Mouse (Mus musculus) erythroid progenitor cell, adult 5-6 weeks (primary cell): ENCODE data around the gene Try5. TPM values are rescaled to one million over a fixed set of nuclear protein-coding genes. Genes with fewer than 3 reads are reported as not detected.
"Not testable (repeated sequence)": the region's sequence is repeated elsewhere in the genome, so short reads cannot be mapped to it uniquely, and the experiment has no call there.

ENCODE experiments used
- ATAC-seq: replicated peaks from 2 replicates; pipeline ENCODE4 v1.8.0; 2016; ENCODE audit warnings: moderate number of reproducible peaks, mild to moderate bottlenecking, moderate TSS enrichment, inconsistent platforms; ENCODE audit not compliant: poor library complexity, low FRiP score, severe bottlenecking
- total RNA-seq, 2 experiments: library from RNA; stranded (forward) in 1 of 2; stranded (reverse) in 1 of 2; fragments of 150-400 nt in 1 of 2; fragments of 186-747, 209-891 nt in 1 of 2; gene quantifications; 2 replicates each; pipeline versions ENCODE4 v1.2.3 to v1.2.4; 2015 to 2017; ENCODE audit warnings: low replicate concordance in 2 of 2

The Try5 gene
- total RNA-seq (2015; ENCODE audit: low replicate concordance) (not detected in 2 replicates), total RNA-seq (2017; ENCODE audit: low replicate concordance) (not detected in 2 replicates)

DNA sequence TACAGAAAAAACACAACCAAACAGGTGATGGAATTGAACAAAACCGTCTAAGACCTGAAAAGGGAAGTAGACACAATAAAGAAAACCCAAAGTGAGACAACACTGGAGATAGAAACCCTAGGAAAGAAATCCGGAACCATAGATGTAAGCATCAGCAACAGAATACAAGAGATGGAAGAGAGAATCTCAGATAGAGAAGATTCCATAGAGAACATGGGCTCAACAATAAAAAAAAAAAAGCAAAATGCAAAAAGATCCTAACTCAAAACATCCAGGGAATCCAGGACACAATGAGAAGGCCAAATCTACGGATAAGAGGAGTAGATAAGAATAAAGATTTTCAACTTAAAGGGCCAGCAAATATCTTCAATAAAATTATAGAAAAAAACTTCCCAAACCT is at the start of gene Try5:
Gene Try5 (minus strand): TSS at position 101 of the 400 bp plus-strand sequence.
- ATAC-seq, result not testable (repeated sequence)

DNA sequence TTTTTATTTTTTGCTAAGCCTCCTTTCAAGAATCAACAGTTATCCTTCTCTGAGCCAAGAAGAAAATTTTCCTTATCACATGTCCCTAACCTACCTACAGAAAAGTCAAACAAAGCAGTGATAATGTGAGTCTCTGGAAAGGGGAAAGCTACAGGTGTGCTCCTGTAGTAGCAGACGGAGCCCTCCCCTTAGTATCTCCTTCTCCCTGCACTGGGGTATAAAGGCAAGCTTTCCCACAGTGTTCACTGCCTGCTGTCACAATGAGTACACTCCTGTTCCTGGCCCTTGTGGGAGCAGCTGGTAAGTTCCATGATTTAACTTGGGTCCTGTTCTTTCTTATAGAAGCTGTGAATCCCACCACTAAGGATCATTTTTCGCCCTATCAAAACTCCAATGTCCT is 37.3 kb upstream of the Try5 start, which contains the start of gene Try10:
Gene Try10 (plus strand): TSS at position 174 of the 400 bp plus-strand sequence.
- ATAC-seq, result no peak

DNA sequence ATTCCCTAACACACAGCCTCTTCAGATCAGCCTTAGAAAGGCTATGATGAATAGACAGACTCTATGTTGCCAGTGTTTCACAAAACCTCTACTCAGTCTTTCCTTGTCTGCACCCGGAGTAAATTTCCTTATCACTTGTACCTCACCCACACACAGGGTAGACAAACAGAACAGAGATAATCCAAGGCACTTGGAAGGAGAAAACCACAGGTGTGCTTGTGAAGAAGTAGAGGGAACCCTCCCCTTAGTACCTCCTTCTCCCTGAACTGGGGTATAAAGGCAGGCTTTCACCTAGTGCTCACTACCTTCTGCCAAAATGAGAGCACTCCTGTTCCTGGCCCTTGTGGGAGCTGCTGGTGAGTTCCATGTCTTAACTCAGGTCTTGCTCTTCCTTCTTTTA is 14.7 kb downstream of the Try5 start, which contains the start of gene Try4:
Gene Try4 (plus strand): TSS at position 301 of the 400 bp plus-strand sequence.
- no peak for ATAC-seq

DNA sequence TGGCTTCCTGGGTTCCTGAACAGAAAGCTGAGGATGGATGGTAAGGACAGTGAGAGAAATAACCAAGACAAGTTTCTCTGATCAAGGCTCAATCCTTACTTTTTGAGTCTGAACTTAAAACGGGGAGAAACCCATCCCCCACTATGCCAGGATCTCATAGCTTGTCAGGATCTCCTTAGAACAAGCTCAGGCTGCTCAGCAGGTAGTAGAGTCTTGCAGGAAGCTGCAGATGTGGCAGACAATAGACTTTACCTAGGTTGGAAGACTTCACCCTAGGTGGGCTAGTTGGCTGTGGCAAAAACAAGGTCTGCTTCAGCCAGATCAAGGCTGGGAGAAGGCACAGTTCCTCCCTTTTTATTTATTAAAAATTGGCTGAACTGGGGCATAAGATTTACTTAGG is 18.4 kb downstream of the Try5 start:
- ATAC-seq, result no peak

DNA sequence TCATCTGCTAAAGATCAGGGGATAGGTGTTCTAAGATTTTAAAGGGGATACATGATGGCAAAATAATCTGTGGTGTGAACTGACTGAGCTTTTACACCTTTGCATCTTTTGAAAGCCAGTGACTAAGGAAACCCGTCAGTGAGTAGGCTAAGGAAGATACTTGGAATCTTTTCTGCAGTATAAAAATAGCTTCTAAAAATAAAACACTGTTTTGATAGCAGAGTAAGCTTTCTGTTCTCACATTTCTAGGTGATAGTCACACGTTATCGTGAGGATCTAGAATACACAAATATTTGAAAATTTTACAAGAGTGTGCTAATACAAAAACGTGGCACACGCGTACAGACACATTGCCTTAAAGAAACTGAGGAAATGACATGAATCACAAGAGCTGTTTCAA is 50.5 kb downstream of the Try5 start:
- no peak for ATAC-seq

DNA sequence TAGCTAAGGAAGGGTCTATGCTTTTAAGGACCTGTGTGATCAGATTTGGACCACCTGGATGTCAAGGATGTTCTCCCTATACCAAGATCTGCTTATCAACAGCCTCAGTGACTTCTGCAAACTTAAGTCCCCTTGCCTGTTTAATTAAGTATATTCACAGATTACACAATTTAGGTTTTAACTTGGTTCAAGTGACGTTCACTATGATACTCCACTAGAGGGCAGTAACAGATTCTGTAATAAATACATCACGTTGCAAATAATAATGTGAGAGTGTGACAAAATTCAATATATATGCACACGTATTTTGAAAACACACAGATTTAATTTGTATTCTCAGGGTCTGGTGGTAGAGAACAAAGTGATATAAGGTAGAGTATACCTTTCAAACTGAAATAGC is 53.8 kb downstream of the Try5 start:
- no peak for ATAC-seq

Other genes with a start within 250 kb of the Try5 start
- not detected in 2 replicates for gene Try4, start 14.6 kb downstream of the Try5 start, total RNA-seq (2015; ENCODE audit: low replicate concordance)
- gene Try4, start 14.6 kb downstream of the Try5 start, total RNA-seq (2017; ENCODE audit: low replicate concordance), result not detected in 2 replicates
- gene Try10, start 37.3 kb upstream of the Try5 start, total RNA-seq (2015; ENCODE audit: low replicate concordance), result not detected in 2 replicates
- not detected in 2 replicates for gene Try10, start 37.3 kb upstream of the Try5 start, total RNA-seq (2017; ENCODE audit: low replicate concordance)
- gene Prss3, start 60.8 kb upstream of the Try5 start, total RNA-seq (2015; ENCODE audit: low replicate concordance), result not detected in 2 replicates
- gene Prss3, start 60.8 kb upstream of the Try5 start, total RNA-seq (2017; ENCODE audit: low replicate concordance), result not detected in 2 replicates
- gene Gm5771, start 75.5 kb upstream of the Try5 start, total RNA-seq (2015; ENCODE audit: low replicate concordance), result not detected in 2 replicates
- gene Gm5771, start 75.5 kb upstream of the Try5 start, total RNA-seq (2017; ENCODE audit: low replicate concordance), result not detected in 2 replicates
- not detected in 2 replicates for gene Gm10334, start 129.3 kb upstream of the Try5 start, total RNA-seq (2015; ENCODE audit: low replicate concordance)
- not detected in 2 replicates for gene Gm10334, start 129.3 kb upstream of the Try5 start, total RNA-seq (2017; ENCODE audit: low replicate concordance)
- gene Prss1, start 142.1 kb upstream of the Try5 start, total RNA-seq (2015; ENCODE audit: low replicate concordance), result not detected in 2 replicates
- not detected in 2 replicates for gene Prss1, start 142.1 kb upstream of the Try5 start, total RNA-seq (2017; ENCODE audit: low replicate concordance)
- gene Prss2, start 204.9 kb upstream of the Try5 start, total RNA-seq (2015; ENCODE audit: low replicate concordance), result not detected in 2 replicates
- gene Prss2, start 204.9 kb upstream of the Try5 start, total RNA-seq (2017; ENCODE audit: low replicate concordance), result not detected in 2 replicates